In genomic region chr2:180701053-180701766, GRCm38 (mm10) we compare ENCODE assay signal across 8 mouse cellular contexts. TPM values are rescaled to one million over a fixed set of nuclear protein-coding genes. Genes with fewer than 3 reads are reported as not detected.
DNase-seq lines count a peak whose midpoint lies in the region; ATAC-seq and TF ChIP-seq lines count a peak whose summit lies in the region.

No protein-coding gene starts in this region.

- 1% methylated on average over 26 of the region's 26 CpGs for WGBS in kidney, adult 2 months
- 2% methylated on average over 26 of the region's 26 CpGs for WGBS in liver, embryonic 14.5 days (ENCODE audit: insufficient replicate concordance)
- 3% methylated on average over 26 of the region's 26 CpGs for WGBS in stomach, embryonic 14.5 days

- H3K9me3 ChIP-seq in liver, embryonic 14.5 days (ENCODE audit: control insufficient read depth, low read length) = no peaks in the 10 kb centered on the region
- H3K9me3 ChIP-seq in stomach, embryonic 14.5 days (ENCODE audit: control insufficient read depth, low read depth, low read length) = no peaks in the 10 kb centered on the region

- ATAC-seq in liver, embryonic 14.5 days (ENCODE audit: insufficient read depth) = peak; percentile 51
- ATAC-seq in stomach, embryonic 14.5 days (ENCODE audit: insufficient number of reproducible peaks, insufficient read depth, low FRiP score, low read depth) = no peak; the same call in 1 of the 2 replicates

- H3K4me1 ChIP-seq in kidney, adult 2 months (ENCODE audit: control insufficient read depth, insufficient read depth, low read length) = peaks cover 36% of the 10 kb centered on the region
- peaks cover 41 to 56% of the 10 kb centered on the region in 2 experiments for H3K4me1 ChIP-seq in liver, embryonic 14.5 days (replicated peaks; ENCODE audit: control insufficient read depth in 2 of 2, insufficient read depth in 2 of 2, low read length in 1 of 2)
- H3K4me1 ChIP-seq in stomach, embryonic 14.5 days (ENCODE audit: control insufficient read depth, insufficient read depth, low read length) = peaks cover 23% of the 10 kb centered on the region

- no peaks in the 10 kb centered on the region for H3K36me3 ChIP-seq in kidney, adult 2 months (ENCODE audit: control insufficient read depth, insufficient read depth, low read length)
- no peaks in the 10 kb centered on the region; the same call in none of the 2 replicates for H3K36me3 ChIP-seq in liver, embryonic 14.5 days (replicated peaks; ENCODE audit: control insufficient read depth, insufficient read depth, low read depth)
- H3K36me3 ChIP-seq in stomach, embryonic 14.5 days (ENCODE audit: control insufficient read depth, insufficient read depth, low read length) = no peaks in the 10 kb centered on the region

- no peaks in the 10 kb centered on the region for H3K27me3 ChIP-seq in kidney, adult 2 months (replicated peaks; ENCODE audit: control insufficient read depth, insufficient read depth, low read length)
- H3K27me3 ChIP-seq in liver, embryonic 14.5 days (ENCODE audit: control insufficient read depth, insufficient read depth, low read length) = no peaks in the 10 kb centered on the region
- H3K27me3 ChIP-seq in stomach, embryonic 14.5 days (ENCODE audit: control insufficient read depth, insufficient read depth, low read length) = no peaks in the 10 kb centered on the region

- DNase-seq in kidney, adult 2 months = no peak
- no peak for DNase-seq in kidney, adult 8-10 months
- DNase-seq in NIH3T3 (ENCODE audit: low read depth) = peak; percentile 66
- peak; percentile 24 for DNase-seq in forelimb bud, embryonic 11.5 days (ENCODE audit: low read depth, low spot score)
- no peak for DNase-seq in liver, embryonic 14.5 days (ENCODE audit: low read depth in 3 of 3, low spot score in 3 of 3)
- no peak for DNase-seq in left cerebral cortex, postnatal 10 days (ENCODE audit: extremely low spot score in 1 of 2, low spot score in 2 of 2)
- no peak for DNase-seq in cerebellum, adult 11 months

- peak overlapping the region; percentile 89 for H3K9ac ChIP-seq in liver, embryonic 14.5 days (replicated peaks)
- peak overlapping the region; percentile 96 for H3K9ac ChIP-seq in stomach, embryonic 14.5 days (replicated peaks; ENCODE audit: low read depth, low read length)

- TF ChIP-seq CTCF in kidney, adult 2 months (conservative IDR thresholded peaks at IDR 0.05; ENCODE audit: insufficient read depth, insufficient read length, low read depth, low read length) = no peak
- TF ChIP-seq CTCF in liver, embryonic 14.5 days (IDR thresholded peaks at IDR 0.05; ENCODE audit: low read depth) = no peak

- H3K4me3 ChIP-seq in kidney, adult 2 months (ENCODE audit: insufficient read depth, low read depth, low read length) = peak overlapping the region; percentile 96
- peak overlapping the region; percentile 90 to 91 for H3K4me3 ChIP-seq in liver, embryonic 14.5 days (ENCODE audit: insufficient read depth in 1 of 2, low read depth in 2 of 2, low read length in 2 of 2)
- H3K4me3 ChIP-seq in stomach, embryonic 14.5 days (ENCODE audit: low read depth, low read length) = peak overlapping the region; percentile 96

- peak overlapping the region; percentile 96 for H3K27ac ChIP-seq in kidney, adult 2 months (ENCODE audit: insufficient read depth, low read depth, low read length)
- peak overlapping the region; percentile 85 for H3K27ac ChIP-seq in liver, embryonic 14.5 days
- peak overlapping the region; percentile 95 for H3K27ac ChIP-seq in stomach, embryonic 14.5 days (ENCODE audit: low read length)

- peak overlapping the region; percentile 99 for H3K4me2 ChIP-seq in liver, embryonic 14.5 days (ENCODE audit: low read depth)
- peak overlapping the region; percentile 82 for H3K4me2 ChIP-seq in stomach, embryonic 14.5 days (replicated peaks; ENCODE audit: low read depth, low read length)

- no peak for TF ChIP-seq POLR2A in kidney, adult 2 months (IDR thresholded peaks at IDR 0.05; ENCODE audit: low read depth, low read length)

- intact Hi-C loops in left cerebral cortex, postnatal 10 days (cut with DNase I) = no loop called here

- no peak for TF ChIP-seq EP300 in liver, embryonic 14.5 days (IDR thresholded peaks at IDR 0.05; ENCODE audit: low read depth)

RNA-seq across cellular contexts. Expression of gene Dido1, which starts 8.6 kb away (rescaled TPM):
- 13.2 and 13.4 TPM in 2 replicates for polyA plus RNA-seq in kidney, adult 2 months (2012; rRNA removed)
- 9.1 and 12.2 TPM in 2 replicates for polyA plus RNA-seq in liver, embryonic 14.5 days (2012; rRNA removed)
- polyA plus RNA-seq in liver, embryonic 14.5 days (2014; fragmentation: Nextera tagmentation; extraction: Ambion mirVana) = 10.4 and 12.2 TPM in 2 replicates
- 39.4 and 41.2 TPM in 2 replicates for polyA plus RNA-seq in stomach, embryonic 14.5 days (2014; fragmentation: Nextera tagmentation; extraction: Ambion mirVana)
- 10 to 100 TPM; 56.0 to 56.3 TPM for total RNA-seq in left cerebral cortex, postnatal 10 days (2021)

RNA-seq across cellular contexts. Expression of gene Gid8, which starts 8.7 kb away (rescaled TPM):
- 33.3 and 35.4 TPM in 2 replicates for polyA plus RNA-seq in kidney, adult 2 months (2012; rRNA removed)
- 62.6 and 87.4 TPM in 2 replicates for polyA plus RNA-seq in liver, embryonic 14.5 days (2012; rRNA removed)
- polyA plus RNA-seq in liver, embryonic 14.5 days (2014; fragmentation: Nextera tagmentation; extraction: Ambion mirVana) = 121 and 127 TPM in 2 replicates
- polyA plus RNA-seq in stomach, embryonic 14.5 days (2014; fragmentation: Nextera tagmentation; extraction: Ambion mirVana) = 53.4 and 57.1 TPM in 2 replicates
- 10 to 100 TPM; 62.4 to 66.6 TPM for total RNA-seq in left cerebral cortex, postnatal 10 days (2021)

RNA-seq across cellular contexts. Expression of gene Slc17a9, which starts 23.9 kb away (rescaled TPM):
- polyA plus RNA-seq in kidney, adult 2 months (2012; rRNA removed) = 1.9 and 3.0 TPM in 2 replicates
- polyA plus RNA-seq in liver, embryonic 14.5 days (2012; rRNA removed) = 7.7 and 10.5 TPM in 2 replicates
- polyA plus RNA-seq in liver, embryonic 14.5 days (2014; fragmentation: Nextera tagmentation; extraction: Ambion mirVana) = 5.6 and 6.8 TPM in 2 replicates
- 1.7 and 1.9 TPM in 2 replicates for polyA plus RNA-seq in stomach, embryonic 14.5 days (2014; fragmentation: Nextera tagmentation; extraction: Ambion mirVana)
- total RNA-seq in left cerebral cortex, postnatal 10 days (2021) = under 1 TPM; 0.28 to 0.77 TPM

RNA-seq across cellular contexts. Expression of gene Tcfl5, which starts 58.7 kb away (rescaled TPM):
- 0.04 and 0.05 TPM in 2 replicates for polyA plus RNA-seq in kidney, adult 2 months (2012; rRNA removed)
- polyA plus RNA-seq in liver, embryonic 14.5 days (2012; rRNA removed) = 0.16 and 0.23 TPM in 2 replicates
- not detected in 2 replicates for polyA plus RNA-seq in liver, embryonic 14.5 days (2014; fragmentation: Nextera tagmentation; extraction: Ambion mirVana)
- polyA plus RNA-seq in stomach, embryonic 14.5 days (2014; fragmentation: Nextera tagmentation; extraction: Ambion mirVana) = 0.13 and 0.14 TPM in 2 replicates
- total RNA-seq in left cerebral cortex, postnatal 10 days (2021) = 1 to 10 TPM; 4.1 to 5.6 TPM

Comparison
In these comparisons a context has a peak if more than half of its experiments do, and no peak if none do; other contexts are left out.
1. DNase-seq: peak in NIH3T3 (single experiment) and forelimb bud, embryonic 11.5 days (single experiment); none in kidney, adult 2 months (single experiment), kidney, adult 8-10 months (0 of 2), liver, embryonic 14.5 days (0 of 3), left cerebral cortex, postnatal 10 days (0 of 2) and cerebellum, adult 11 months (single experiment).
2. Peak in every context shown above with its lines, with median percentiles within 50 percentile points of each other: H3K27ac ChIP-seq and H3K4me3 ChIP-seq.